Mouse (Mus musculus) layer of hippocampus, adult 18-20 months (tissue): ENCODE measurements around the gene Itsn1. TPM values are rescaled to one million over a fixed set of nuclear protein-coding genes. Genes with fewer than 3 reads are reported as not detected.
A peak's percentile ranks its signal among the peaks of the same experiment; 100 is the strongest.

Source experiments
- DNase-seq, 2 experiments: peaks; one replicate each; pipeline ENCODE4 v3.0.0; 2022; ENCODE audit warnings: low spot score in 2 of 2
- microRNA-seq, 2 experiments: library from miRNA; unstranded; fragments of <30 nt; microRNA quantifications; one replicate each; pipeline ENCODE4 v1.2.0; 2021
- total RNA-seq, 2 experiments: library from RNA; stranded (reverse); gene quantifications; 2 replicates each; pipeline ENCODE4 v1.2.3; 2021

Itsn1 gene
- total RNA-seq, 2 experiments from 2014 or later = 151 to 158 TPM

DNA sequence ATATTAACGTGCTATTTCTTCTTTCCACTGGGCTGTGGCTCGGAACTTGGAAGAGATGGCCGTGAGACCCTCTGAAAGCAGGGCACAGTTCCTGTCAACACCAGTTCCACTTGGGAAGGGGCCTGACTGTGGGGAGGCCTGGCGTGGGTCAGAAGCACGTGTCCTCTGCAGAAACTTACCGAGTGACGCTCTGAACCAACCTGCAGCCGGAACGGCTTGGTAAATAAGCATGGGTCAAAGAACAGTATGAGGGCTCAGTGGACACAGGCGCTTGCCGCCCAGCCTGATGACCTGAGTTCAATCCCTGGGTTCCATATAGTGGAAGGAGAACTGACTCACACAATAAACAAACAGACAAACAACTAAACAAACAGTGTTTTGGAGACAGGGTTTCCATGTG lies 208.2 kb downstream of the Itsn1 start:
- no peak for DNase-seq

- DNase-seq = no peak
Observed at GRCm38 (mm10) chr16:91938141-91938540, 209.1 kb downstream of the Itsn1 start.

DNA sequence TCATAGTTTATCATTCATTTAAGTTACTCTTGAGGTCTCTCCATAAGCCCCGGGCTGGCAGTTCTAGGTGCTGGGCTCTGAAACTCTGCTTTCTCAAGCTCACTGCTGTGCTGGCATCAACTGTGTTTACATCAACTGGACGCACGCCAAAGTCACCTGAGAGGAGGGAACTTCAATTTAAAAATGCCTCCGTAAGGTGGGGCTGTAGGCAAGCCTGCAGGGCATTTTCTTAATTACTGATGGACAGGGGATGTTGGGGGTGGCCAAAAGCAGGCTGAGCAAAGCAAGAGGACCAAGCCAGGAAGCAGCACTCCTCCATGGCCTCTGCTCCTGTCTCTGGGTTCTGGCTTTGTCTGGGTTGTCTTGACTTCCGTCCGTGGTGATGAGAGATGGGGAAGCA lies 211.6 kb downstream of the Itsn1 start:
- no peak for DNase-seq

- DNase-seq = no peak
Observed at GRCm38 (mm10) chr16:91942201-91942600, 213.1 kb downstream of the Itsn1 start.

DNA sequence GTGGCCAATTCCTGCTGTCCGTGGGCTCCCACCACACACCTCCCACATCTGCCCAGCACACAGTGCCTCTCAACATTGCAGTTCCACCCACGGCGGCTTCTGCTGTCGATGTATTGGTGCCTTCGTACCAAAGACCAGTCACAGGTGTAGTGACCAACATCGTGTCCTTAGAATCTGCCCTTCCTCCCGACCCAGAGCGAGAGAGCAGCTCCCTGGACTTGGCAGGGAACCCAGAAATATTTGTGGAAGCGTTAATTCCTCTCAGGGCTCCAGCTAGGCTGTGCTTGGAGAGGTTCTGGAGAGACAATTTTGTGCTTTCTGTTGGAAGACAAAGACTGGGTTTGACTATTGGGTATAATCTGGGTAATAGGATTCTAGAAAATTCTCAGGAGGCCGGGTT lies 217.2 kb downstream of the Itsn1 start:
- no peak for DNase-seq

GRCm38 (mm10) chr16:91947093-91947492 lies 218.0 kb downstream of the Itsn1 start:
- no peak for DNase-seq

DNA sequence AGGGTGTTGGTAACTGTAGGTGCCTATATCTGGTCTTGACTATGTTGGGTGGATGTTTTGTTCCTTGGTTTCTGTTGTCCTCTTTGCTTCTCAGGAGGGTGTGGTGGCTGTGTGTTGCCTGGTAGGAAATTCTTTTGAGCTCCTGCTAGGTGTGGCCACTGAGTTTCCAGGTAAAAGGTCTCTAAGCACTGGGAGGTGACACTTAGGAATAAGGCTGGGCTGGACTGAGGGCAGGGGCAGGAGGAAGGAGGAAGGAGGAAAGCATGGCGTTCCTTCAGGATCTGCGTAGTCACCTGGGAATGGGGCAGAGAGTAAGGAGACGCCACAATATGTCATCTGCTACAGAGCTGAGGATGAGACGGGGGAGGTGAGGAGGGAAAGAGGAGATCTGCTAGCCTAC lies 224.9 kb downstream of the Itsn1 start:
- DNase-seq = no peak

- no peak for DNase-seq
Observed at GRCm38 (mm10) chr16:91954766-91955165, 225.7 kb downstream of the Itsn1 start.

- peak; percentile 77 to 87 for DNase-seq
Observed at GRCm38 (mm10) chr16:91962204-91962893, 233.3 kb downstream of the Itsn1 start.

DNA sequence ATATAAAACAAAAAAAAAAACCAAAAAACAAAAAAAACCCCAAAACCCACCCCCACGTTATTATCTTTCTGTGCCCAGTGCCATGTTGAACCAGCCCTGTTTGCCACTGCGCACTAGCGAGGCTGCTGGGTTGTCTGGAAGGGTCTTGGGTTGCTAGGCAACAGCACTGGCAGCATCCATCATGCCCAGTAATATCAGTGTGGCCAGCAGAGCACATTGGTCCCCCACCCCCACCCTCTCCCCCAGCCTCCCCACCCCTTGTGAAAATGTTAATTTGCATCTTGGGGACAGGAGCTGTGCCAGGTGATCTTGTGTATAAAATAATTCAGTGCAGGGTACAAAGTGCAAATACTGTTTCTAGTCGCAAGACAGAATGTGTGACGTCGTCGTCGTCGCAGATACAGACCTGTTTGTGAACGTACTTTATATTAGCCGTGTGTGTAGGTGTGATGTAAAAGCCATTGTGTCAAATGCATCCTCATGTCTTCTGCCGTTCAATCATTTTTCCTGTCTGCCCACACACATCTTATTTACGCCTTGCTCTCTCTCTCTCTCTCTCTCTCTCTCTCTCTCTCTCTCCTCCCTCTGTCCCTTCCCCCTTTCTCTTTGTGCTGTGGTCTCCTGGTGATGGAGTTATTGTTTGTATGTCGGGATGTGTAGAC lies 233.9 kb downstream of the Itsn1 start:
- DNase-seq = peak; percentile 24 to 72

DNA sequence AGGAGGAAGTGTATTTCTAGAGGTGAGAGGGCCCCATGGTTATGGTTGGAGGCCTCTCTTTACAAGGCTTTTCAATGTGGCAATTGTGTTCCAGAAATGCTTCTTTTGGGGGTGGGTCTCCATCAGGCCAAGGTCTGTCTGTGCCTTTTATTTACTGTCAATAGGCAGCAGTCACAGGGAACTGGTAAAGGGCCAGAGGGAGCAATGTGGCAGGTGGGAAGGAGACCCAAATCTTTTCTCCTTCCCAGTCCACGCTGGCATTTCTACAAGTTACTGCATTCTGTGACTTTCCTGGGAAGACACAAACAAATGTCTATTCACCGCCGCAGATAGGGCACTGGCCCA lies 234.4 kb downstream of the Itsn1 start:
- DNase-seq = peak in 1 of 2 experiments; percentile 15

GRCm38 (mm10) chr16:91964308-91965178 lies 235.5 kb downstream of the Itsn1 start:
- DNase-seq = no peak

- DNase-seq = no peak
Observed at GRCm38 (mm10) chr16:91968725-91969124, 239.6 kb downstream of the Itsn1 start.

GRCm38 (mm10) chr16:91969516-91970031 lies 240.5 kb downstream of the Itsn1 start:
- DNase-seq = no peak

Small RNAs within 50 kb of the gene (microRNA-seq; reads per million reads assigned to microRNA genes)
- 0 reads per million in 2 experiments for gene Gm27773

Other genes starting within 250 kb of the Itsn1 start
- 10 to 100 TPM; 40.9 to 44.4 TPM for gene Ifnar1, start 244.0 kb upstream of the Itsn1 start, total RNA-seq
- 10 to 100 TPM; 50.9 to 53.1 TPM for gene Ifngr2, start 182.2 kb upstream of the Itsn1 start, total RNA-seq
- 100 to 1,000 TPM; 104 to 112 TPM for gene Tmem50b, start 131.5 kb upstream of the Itsn1 start, total RNA-seq
- gene Dnajc28, start 110.3 kb upstream of the Itsn1 start, total RNA-seq = 10 to 100 TPM in 1 of 2 experiments, 1 to 10 TPM in 1; 9.7 to 11.3 TPM
- 10 to 100 TPM; 47.4 to 51.2 TPM for gene Gart, start 82.3 kb upstream of the Itsn1 start, total RNA-seq
- gene Son, start 81.8 kb upstream of the Itsn1 start, total RNA-seq = 100 to 1,000 TPM; 221 to 230 TPM
- gene Donson, start 40.5 kb upstream of the Itsn1 start, total RNA-seq = 10 to 100 TPM; 18.5 to 19.7 TPM
- 100 to 1,000 TPM; 113 TPM for gene Cryzl1, start 306 bp upstream of the Itsn1 start, total RNA-seq